Mouse (Mus musculus): ENCODE data around the gene Rnf123.

DNA sequence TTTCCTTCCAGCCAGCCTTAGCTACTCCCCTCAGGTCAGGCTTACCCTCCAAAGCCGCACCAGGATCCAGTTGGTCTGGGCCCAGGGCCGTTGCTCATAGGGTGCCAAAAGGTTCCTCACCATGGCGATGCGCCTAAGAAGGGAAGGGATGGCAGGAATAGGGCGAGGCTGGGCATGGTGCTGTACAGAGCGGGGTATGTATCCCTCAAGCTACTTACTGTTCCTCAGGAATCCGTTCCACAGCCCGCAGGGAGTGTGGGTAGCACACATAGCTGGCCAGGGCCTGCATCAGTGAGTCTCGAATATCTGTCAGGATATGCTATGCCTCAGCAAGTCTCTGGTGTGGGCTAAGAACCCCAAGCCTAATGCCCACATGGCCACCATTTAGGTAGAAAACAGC, 24.9 kb downstream of the Rnf123 start:
- TF ChIP-seq POLR2A (IDR thresholded peaks at IDR 0.05; ENCODE audit: borderline replicate concordance, control insufficient read depth, low read depth, low read length) (no peak), CTCF (IDR thresholded peaks at IDR 0.05; ENCODE audit: control insufficient read depth, insufficient read depth, low read length) (no peak)

Data from bone marrow, adult 2 months (tissue).